Mouse (Mus musculus) granulocyte monocyte progenitor cell, adult 5-6 weeks (primary cell): ENCODE data around the gene Evl. TPM values are rescaled to one million over a fixed set of nuclear protein-coding genes. Genes with fewer than 3 reads are reported as not detected.
A peak's percentile ranks its signal among the peaks of the same experiment; 100 is the strongest.

Experiments
- ATAC-seq: replicated peaks from 2 replicates; pipeline ENCODE4 v1.8.0; 2016; ENCODE audit warnings: mild to moderate bottlenecking, moderate TSS enrichment, inconsistent platforms; ENCODE audit not compliant: poor library complexity, severe bottlenecking
- total RNA-seq, 2 experiments: library from RNA; stranded (forward) in 1 of 2; stranded (reverse) in 1 of 2; fragments of 200-712, 200-1000 nt in 1 of 2; fragments of >200 nt in 1 of 2; fragmentation: Nextera tagmentation in 1 of 2; gene quantifications; 2 replicates each; pipeline ENCODE4 v1.2.3; 2014 to 2017

Evl gene
- total RNA-seq, 2 experiments from 2014 or later, result 39.1 to 57.0 TPM

GRCm38 (mm10) chr12:108583775-108584174 is 29.3 kb downstream of the Evl start:
- no peak for ATAC-seq

- ATAC-seq, result no peak
Observed at GRCm38 (mm10) chr12:108590131-108590530, 35.6 kb downstream of the Evl start.

GRCm38 (mm10) chr12:108591586-108591985 is 37.1 kb downstream of the Evl start:
- ATAC-seq, result no peak

- no peak for ATAC-seq
Observed at GRCm38 (mm10) chr12:108592866-108593265, 38.3 kb downstream of the Evl start.

- peak; percentile 89 for ATAC-seq
Observed at GRCm38 (mm10) chr12:108600864-108601263, 46.3 kb downstream of the Evl start.

GRCm38 (mm10) chr12:108601326-108601725 is 46.8 kb downstream of the Evl start:
- ATAC-seq, result no peak

- ATAC-seq, result no peak
Observed at GRCm38 (mm10) chr12:108604546-108604945, 50.0 kb downstream of the Evl start.

- ATAC-seq, result no peak
Observed at GRCm38 (mm10) chr12:108605521-108606281, 51.2 kb downstream of the Evl start.

- no peak for ATAC-seq
Observed at GRCm38 (mm10) chr12:108606321-108606720, 51.8 kb downstream of the Evl start.

GRCm38 (mm10) chr12:108609446-108609845 is 54.9 kb downstream of the Evl start:
- ATAC-seq, result no peak

GRCm38 (mm10) chr12:108610255-108610654 is 55.7 kb downstream of the Evl start:
- no peak for ATAC-seq

GRCm38 (mm10) chr12:108613081-108613480 is 58.6 kb downstream of the Evl start:
- ATAC-seq, result peak; percentile 93

GRCm38 (mm10) chr12:108617511-108617910 is 63.0 kb downstream of the Evl start:
- ATAC-seq, result no peak

- peak; percentile 47 for ATAC-seq
Observed at GRCm38 (mm10) chr12:108619853-108620416, 65.4 kb downstream of the Evl start.

- no peak for ATAC-seq
Observed at GRCm38 (mm10) chr12:108622406-108622805, 67.9 kb downstream of the Evl start.

- ATAC-seq, result peak; percentile 63
Observed at GRCm38 (mm10) chr12:108629556-108629955, 75.0 kb downstream of the Evl start.

GRCm38 (mm10) chr12:108630741-108631688 is 76.5 kb downstream of the Evl start:
- ATAC-seq, result peak; percentile 71

GRCm38 (mm10) chr12:108632501-108632900 is 78.0 kb downstream of the Evl start:
- ATAC-seq, result no peak

GRCm38 (mm10) chr12:108634031-108634430 is 79.5 kb downstream of the Evl start:
- ATAC-seq, result no peak

- peak; percentile 18 for ATAC-seq
Observed at GRCm38 (mm10) chr12:108635501-108635900, 81.0 kb downstream of the Evl start.

GRCm38 (mm10) chr12:108637440-108637839 is 82.9 kb downstream of the Evl start:
- ATAC-seq, result no peak
